Mouse (Mus musculus): ENCODE data around the gene Cc2d1b. TPM values are rescaled to one million over a fixed set of nuclear protein-coding genes. Genes with fewer than 3 reads are reported as not detected.

Cc2d1b gene
- polyA plus RNA-seq, 1 experiment from 2014 or later = 26.6 TPM

Other genes starting within 250 kb of the Cc2d1b start
- gene Shisal2a, start 236.6 kb upstream of the Cc2d1b start, polyA plus RNA-seq (2015; fragmentation: Nextera tagmentation; extraction: Ambion mirVana) = 2.3 and 2.6 TPM in 2 replicates
- 53.9 and 54.6 TPM in 2 replicates for gene Gpx7, start 213.0 kb upstream of the Cc2d1b start, polyA plus RNA-seq (2015; fragmentation: Nextera tagmentation; extraction: Ambion mirVana)
- 58.2 and 63.5 TPM in 2 replicates for gene Tut4, start 160.5 kb upstream of the Cc2d1b start, polyA plus RNA-seq (2015; fragmentation: Nextera tagmentation; extraction: Ambion mirVana)
- gene Prpf38a, start 40.6 kb upstream of the Cc2d1b start, polyA plus RNA-seq (2015; fragmentation: Nextera tagmentation; extraction: Ambion mirVana) = 79.0 and 80.9 TPM in 2 replicates
- 9.7 and 10.2 TPM in 2 replicates for gene Orc1, start 40.5 kb upstream of the Cc2d1b start, polyA plus RNA-seq (2015; fragmentation: Nextera tagmentation; extraction: Ambion mirVana)
- 1.5 and 2.0 TPM in 2 replicates for gene 3110021N24Rik, start 99.7 kb downstream of the Cc2d1b start, polyA plus RNA-seq (2015; fragmentation: Nextera tagmentation; extraction: Ambion mirVana)
- gene Zfyve9, start 160.9 kb downstream of the Cc2d1b start, polyA plus RNA-seq (2015; fragmentation: Nextera tagmentation; extraction: Ambion mirVana) = 4.2 and 4.6 TPM in 2 replicates
- 122 and 145 TPM in 2 replicates for gene Btf3l4, start 213.7 kb downstream of the Cc2d1b start, polyA plus RNA-seq (2015; fragmentation: Nextera tagmentation; extraction: Ambion mirVana)
- gene Txndc12, start 214.7 kb downstream of the Cc2d1b start, polyA plus RNA-seq (2015; fragmentation: Nextera tagmentation; extraction: Ambion mirVana) = 97.2 and 108 TPM in 2 replicates
- gene Kti12, start 227.8 kb downstream of the Cc2d1b start, polyA plus RNA-seq (2015; fragmentation: Nextera tagmentation; extraction: Ambion mirVana) = 54.8 TPM in 2 replicates
- gene A730015C16Rik, start 228.7 kb downstream of the Cc2d1b start, polyA plus RNA-seq (2015; fragmentation: Nextera tagmentation; extraction: Ambion mirVana) = 0.98 and 2.5 TPM in 2 replicates